Mouse (Mus musculus) bone marrow, adult 2 months (tissue): ENCODE measurements around the gene Lrrc8a.

Experiments used
- CTCF ChIP-seq: fragments of 200-500 bp; IDR thresholded peaks from 2 replicates; pipeline ENCODE4 v1.5.1; 2011; ENCODE audit warnings: low read length, control low read depth; ENCODE audit not compliant: control insufficient read depth, insufficient read depth
- POLR2A ChIP-seq: fragments of 200-500 bp; IDR thresholded peaks from 2 replicates; pipeline ENCODE4 v1.6.1; 2011; ENCODE audit warnings: low read depth, mild to moderate bottlenecking, control low read depth, low read length, borderline replicate concordance; ENCODE audit not compliant: control insufficient read depth

DNA sequence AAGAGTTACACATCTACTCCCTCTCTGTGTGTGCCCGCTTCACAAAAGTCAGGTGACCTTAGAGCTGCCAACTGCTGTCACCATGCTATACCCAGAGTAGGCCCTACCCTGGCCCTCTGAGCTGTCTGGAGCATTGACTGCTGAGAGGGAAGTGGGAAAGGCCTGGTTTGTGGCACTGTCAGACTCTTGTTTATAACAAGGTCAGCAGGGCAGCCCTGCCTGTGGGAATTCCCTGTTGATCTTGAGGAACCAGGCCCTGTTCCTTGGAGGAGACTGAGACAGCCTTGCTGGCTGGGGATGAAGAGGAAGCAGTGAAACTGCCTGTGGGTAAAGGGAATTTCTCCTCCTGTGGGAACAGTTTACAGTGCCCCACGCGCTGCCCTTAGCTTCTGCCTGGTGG lies 22.8 kb upstream of the Lrrc8a start:
- TF ChIP-seq CTCF (no peak), POLR2A (no peak)
